Mouse (Mus musculus): ENCODE data around the gene Casc1.

- TF ChIP-seq CTCF (IDR thresholded peaks at IDR 0.05; ENCODE audit: borderline replicate concordance, insufficient read depth, low read depth, low read length) (no peak), POLR2A (IDR thresholded peaks at IDR 0.05; ENCODE audit: borderline replicate concordance, insufficient read depth, low read length) (no peak)
Measured at GRCm38 (mm10) chr6:145129563-145129962, 81.2 kb downstream of the Casc1 start.
